Mouse (Mus musculus) ZHBTc4 (cell line): Measurements from ENCODE around the gene Foxf2.

Source experiments
- DNase-seq: peaks from one replicate; pipeline ENCODE4 v3.0.0-alpha.2; 2011; ENCODE audit warnings: low read depth, low spot score

The Foxf2 gene

GRCm38 (mm10) chr13:31626183-31626801 lies 676 bp downstream of the Foxf2 start:
- peak; percentile 72 for DNase-seq

- peak; percentile 67 for DNase-seq
These were observed 1.5 kb downstream of the Foxf2 start for GRCm38 (mm10) chr13:31626991-31627625.

GRCm38 (mm10) chr13:31627864-31628690 lies 2.5 kb downstream of the Foxf2 start:
- DNase-seq, result no peak

GRCm38 (mm10) chr13:31628691-31629180 lies 3.1 kb downstream of the Foxf2 start:
- peak; percentile 21 for DNase-seq

- peak; percentile 67 for DNase-seq
These were observed 3.8 kb downstream of the Foxf2 start for GRCm38 (mm10) chr13:31629321-31629851.

DNA sequence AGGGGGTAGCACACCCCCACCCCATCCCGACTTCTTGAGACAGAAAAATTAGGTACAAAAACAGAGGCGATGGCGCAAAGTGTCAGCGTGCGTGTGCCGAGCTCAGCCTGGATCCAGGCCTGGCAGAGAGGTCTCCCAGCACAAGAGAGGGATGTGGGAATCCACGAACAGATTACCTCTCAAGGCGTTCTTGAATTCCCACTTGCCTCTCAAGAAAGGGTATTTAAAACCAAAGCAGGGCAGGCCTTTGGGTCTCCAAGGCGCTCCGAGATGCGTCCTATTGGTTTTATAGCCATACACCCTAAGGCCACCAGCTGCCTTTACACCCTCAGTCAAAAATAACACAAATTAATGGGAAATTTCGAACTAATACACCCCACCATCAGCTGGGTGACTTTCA lies 4.4 kb downstream of the Foxf2 start:
- DNase-seq, result peak; percentile 33

DNA sequence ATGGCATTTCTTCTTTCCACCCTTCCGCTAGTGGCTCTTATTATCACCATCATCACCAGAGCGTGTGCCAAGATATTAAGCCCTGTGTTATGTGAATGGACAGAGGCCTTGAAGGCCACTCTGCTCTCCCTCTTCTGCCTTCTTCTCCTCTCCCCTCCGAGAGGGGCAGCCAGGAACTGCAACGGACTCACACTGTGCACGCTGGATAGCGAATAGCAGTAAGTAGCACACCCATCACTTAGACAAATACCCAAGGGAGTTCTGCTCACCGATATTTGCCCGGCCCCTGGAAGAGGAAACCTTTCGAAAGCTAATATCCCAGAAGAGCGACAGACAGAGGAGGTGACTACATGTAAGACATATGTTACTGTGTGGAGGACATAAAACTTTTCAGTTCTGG lies 4.9 kb downstream of the Foxf2 start:
- no peak for DNase-seq

GRCm38 (mm10) chr13:31631291-31631690 lies 5.7 kb downstream of the Foxf2 start:
- DNase-seq, result no peak

- peak; percentile 83 for DNase-seq
These were observed 6.8 kb downstream of the Foxf2 start for GRCm38 (mm10) chr13:31632450-31632849.

- DNase-seq, result no peak
These were observed 7.6 kb downstream of the Foxf2 start for GRCm38 (mm10) chr13:31633259-31633658.

- no peak for DNase-seq
These were observed 9.9 kb downstream of the Foxf2 start for GRCm38 (mm10) chr13:31635546-31635945.

DNA sequence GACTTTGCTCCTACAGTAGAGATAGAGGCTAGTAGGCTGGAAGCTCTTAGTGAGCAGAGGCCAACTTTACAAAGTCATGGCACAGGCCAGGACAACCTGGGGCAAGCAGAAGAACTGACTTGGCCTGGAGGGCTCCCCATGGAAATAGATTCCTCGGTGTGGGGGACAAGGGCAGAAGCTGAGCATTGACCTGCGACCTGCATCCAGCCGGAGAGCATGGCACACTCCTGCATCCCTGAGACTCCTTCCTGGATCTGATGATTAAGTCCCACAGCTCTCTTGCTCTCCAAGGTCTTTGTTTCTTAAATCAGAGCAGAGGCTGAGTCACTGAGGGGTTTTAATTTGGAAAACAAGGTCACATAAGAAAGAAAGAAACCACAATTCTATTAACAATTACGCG lies 15.9 kb downstream of the Foxf2 start:
- DNase-seq, result no peak

GRCm38 (mm10) chr13:31652131-31652745 lies 26.6 kb downstream of the Foxf2 start:
- DNase-seq, result no peak

GRCm38 (mm10) chr13:31656249-31656648 lies 30.6 kb downstream of the Foxf2 start:
- DNase-seq, result no peak

DNA sequence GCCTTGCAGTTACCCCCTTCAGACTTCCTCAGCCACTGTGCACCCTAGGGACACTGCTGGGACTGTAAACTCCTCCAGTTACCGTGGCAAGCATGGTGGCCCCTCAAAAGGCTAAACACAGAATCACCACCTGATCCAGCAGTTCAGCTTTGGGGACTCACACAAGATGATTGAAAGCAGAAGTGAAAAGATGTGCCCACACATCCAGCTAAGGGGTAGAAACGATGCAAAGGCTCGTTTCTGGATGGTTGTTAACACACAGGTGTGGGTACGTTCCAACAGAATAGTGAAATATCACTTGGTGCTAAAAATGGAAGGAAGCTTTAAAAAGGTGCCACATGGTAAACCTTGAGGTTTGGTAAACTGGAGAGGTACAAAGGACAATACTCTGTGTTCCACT lies 32.6 kb downstream of the Foxf2 start:
- no peak for DNase-seq

GRCm38 (mm10) chr13:31658963-31659362 lies 33.3 kb downstream of the Foxf2 start:
- DNase-seq, result peak; percentile 77

GRCm38 (mm10) chr13:31661211-31661610 lies 35.6 kb downstream of the Foxf2 start:
- DNase-seq, result no peak

DNA sequence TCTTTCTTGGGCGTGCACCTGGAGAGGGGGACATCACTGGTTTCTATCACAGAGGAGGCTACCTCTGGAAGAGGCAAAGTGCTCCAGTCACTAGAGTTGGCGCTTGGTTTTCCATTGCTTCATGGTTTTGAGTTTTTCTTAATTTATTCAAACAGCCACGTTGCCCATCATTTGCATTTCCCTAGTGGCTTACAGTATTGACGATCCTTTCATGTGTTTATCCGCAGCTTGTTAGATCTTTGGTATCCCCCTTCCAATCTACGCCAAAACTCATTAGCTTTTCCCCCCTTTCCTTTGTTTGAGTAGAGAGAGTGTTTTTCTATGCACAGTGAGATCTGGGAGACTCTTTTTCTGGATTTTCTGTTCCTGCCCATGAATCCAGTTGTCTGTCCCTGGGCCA lies 39.8 kb downstream of the Foxf2 start:
- no peak for DNase-seq

DNA sequence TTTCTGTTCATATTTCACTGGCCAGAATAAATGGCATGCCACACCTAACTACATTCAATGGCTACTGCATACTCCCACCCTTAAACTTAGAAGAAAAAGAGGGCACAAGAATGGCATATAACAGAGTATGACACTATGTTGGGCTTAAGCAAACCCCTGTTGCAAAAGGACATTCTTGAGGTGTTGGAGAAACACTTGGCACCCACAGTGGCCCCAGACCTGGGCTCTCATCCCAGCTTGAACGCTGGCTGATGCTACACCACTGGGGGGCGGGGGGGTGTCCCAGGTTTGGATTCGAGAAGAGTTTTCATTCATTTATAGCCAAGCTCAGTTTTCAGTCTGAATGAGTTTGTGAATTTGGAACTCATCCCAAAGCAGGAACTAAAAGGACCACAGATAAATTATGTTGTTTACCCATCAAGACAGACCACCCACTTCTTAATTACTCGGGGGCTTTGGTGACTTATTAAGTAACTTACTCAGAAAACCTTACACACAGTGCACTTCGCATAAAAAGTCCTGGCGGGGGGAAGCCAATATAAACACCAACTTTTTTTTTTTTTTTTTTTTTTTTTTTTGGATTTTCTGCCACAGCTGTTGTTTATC lies 42.4 kb downstream of the Foxf2 start:
- DNase-seq, result no peak

DNA sequence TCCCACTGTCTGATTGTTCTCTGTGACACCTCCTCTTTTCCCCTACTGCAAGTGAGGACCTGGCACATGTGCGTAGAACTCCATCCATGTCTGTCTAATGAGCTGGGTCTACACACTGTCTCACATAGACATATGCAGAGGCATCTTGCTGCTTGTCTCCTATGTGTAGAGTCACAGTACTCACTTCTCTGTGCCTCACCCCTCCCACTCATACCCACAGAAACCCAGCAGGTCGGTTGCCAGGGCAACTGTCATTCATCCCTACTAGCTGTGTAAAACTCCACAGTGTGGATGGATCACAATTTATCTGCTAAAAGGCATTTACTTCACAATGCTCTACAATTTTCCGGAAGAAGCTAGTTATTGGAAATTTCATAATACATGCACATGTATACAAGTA lies 46.5 kb downstream of the Foxf2 start:
- no peak for DNase-seq
